Mouse (Mus musculus) heart, adult 10 weeks (tissue): ENCODE results near the gene Olfr316. TPM values are rescaled to one million over a fixed set of nuclear protein-coding genes. Genes with fewer than 3 reads are reported as not detected.

Source experiments
- polyA plus RNA-seq: library from polyadenylated mRNA; stranded (reverse); fragments of 350-450 nt; fragmentation: Illumina TruSeq; extraction: RNeasy Lipid Tissue Mini Kit (QIAGEN cat#74804); gene quantifications from one replicate; pipeline ENCODE4 v1.2.3, GENCODE M21; 2014; ENCODE audit warnings: low read depth, low replicate concordance

The Olfr316 gene
- not detected for polyA plus RNA-seq

DNA sequence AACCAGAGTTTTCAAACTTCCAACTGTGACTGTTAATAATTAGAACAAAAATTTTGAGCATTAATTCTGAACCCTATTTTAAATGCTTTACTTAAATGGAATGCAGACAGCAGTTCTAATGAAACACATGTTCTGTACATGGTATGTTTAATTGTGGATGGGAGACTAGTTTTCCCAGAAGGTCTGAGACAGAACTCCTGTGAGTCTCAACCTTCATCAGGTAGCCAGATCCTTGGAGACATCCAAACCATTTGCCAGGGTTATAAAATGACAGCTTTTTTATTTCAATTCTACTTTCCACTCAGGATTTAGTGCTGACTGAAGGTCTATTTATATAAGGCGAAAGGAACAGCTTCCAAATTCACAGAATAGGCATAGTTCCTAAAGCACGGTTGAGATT lies at the start of gene Olfr316:
Gene Olfr316, plus strand, starts transcription at position 301 of the 400 bp plus-strand sequence.

DNA sequence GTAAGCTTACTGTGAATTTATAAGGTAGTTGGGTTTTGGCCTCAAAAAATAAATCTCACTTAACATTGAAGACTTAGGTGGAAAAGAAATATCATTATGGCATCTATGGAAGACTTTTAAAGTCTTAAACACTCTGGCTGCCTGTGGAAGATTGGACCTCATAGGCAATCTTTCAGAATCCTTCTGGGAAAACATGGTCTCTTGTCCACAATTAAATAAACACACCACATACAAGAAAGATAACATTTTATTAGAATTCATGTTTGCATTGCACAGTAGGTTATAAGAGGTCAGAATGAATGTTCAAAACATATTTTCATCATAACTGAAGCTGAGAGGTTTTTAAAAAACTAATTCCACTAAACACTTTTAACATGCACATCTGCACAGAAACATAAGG lies 28.6 kb upstream of the Olfr316 start, which contains the start of gene Olfr318:
Gene Olfr318, minus strand, starts transcription at position 101 of the 400 bp plus-strand sequence.

DNA sequence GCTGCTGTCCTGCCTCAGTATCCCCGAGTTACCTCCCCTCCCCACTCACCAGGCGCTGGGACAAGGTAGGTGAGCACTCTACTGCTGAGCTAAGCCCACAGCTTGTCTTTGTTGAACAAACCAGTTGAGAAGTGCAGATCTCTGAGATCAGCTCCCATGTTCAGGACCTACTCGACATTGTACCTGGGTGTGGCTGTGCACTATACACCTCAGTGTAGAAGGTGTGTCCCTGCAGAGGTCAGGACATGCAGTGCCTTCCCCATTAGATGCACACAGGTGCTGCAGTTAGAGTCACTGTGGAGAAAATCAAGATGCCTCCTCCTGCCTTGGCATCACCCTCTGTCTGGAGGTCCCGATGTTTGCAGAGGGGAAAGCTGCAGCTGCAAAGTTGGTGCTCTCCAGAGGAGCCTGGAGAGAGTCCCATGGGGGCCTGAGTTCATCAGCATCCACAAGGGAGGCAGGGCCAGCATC lies 13.7 kb upstream of the Olfr316 start, which contains the start of gene Olfr317:
Gene Olfr317, minus strand, starts transcription at position 421 of the 471 bp plus-strand sequence.

DNA sequence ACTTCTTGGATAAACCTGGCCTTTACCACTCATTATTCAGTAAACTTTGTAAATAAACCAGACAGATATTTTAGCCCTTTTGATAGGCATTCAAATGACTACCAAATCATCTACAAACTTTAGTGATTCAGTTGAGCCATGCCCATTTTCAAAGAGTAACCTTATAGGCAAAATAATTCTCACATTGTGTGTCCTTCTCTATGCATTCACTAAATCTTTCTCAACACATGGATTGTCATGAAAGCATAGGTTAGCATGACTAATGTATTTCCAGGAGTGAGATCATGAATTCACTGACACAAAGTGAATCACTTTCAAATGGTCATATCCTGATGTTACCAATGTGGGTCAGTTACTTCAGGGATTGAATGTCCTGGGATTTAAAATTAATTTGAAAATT lies 20.4 kb downstream of the Olfr316 start, which contains the start of gene Olfr315:
Gene Olfr315, plus strand, starts transcription at position 301 of the 400 bp plus-strand sequence.

DNA sequence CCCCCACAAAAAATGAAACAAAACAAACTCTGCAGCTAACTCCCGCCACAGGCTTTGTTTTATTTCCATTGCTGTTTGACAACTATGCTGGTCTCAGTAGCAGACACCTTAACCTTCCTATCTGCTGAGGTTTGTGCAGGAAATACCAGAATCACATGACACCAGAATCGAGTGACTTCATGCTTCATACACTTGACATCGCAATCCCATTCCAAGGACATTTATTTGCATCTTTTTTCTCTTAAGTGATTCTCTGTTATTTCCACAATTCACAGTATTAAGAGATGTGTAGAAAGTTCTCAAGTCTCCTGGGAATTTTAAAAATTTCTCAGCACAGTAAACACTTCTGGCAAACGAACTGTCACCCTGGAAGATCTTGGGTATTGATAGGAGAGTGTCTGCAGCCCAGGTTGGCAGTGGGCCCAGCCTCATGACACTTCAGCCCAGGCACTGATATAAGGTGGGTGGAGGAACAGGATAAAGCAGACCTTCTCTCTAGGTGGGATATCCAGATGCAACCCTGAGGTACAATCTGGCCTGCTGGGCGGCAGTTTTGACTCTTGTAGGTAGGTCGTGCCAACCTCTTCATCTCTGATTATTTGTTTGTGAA lies 30.1 kb downstream of the Olfr316 start, which contains the start of gene Olfr314:
Gene Olfr314, plus strand, starts transcription at position 473 of the 610 bp plus-strand sequence.

DNA sequence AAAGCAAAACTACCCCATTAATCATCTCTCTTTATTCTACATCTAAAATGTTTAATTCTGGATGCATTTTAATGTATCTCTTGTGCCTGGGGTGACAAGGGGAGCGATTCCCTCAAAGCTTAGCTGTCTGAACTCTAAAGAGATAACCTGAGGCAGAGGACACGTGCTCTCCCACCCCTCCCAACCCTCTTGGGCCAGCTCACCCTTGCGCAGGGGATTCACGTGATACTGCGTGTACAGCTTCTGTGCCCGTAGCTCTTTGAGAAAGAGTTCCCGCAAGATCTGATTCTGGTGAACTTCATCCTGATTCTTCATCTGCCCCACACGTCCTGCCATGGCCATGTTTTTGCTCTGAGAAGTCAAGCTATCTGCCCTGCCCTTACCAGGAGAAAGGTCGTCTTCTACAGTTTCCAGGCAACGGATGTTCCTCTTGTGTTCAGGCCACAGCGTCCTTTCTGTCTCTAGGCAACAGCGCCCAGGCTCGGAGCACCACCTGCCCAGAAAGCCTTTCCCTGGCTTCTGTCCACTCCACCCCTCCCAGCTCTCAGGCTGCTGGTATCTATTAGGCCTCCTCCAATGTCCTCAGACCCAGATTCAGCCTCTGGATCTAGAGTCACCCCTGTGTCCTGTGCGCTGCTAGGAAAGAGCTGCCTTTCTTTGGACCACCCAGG lies 49.2 kb downstream of the Olfr316 start, which contains the start of gene Fam183b:
Gene Fam183b, minus strand, starts transcription at position 403 of the 671 bp plus-strand sequence.

Other genes starting within 250 kb of the Olfr316 start
- gene Olfr330, start 217.9 kb upstream of the Olfr316 start, polyA plus RNA-seq, result not detected
- gene Olfr329-ps, start 206.3 kb upstream of the Olfr316 start, polyA plus RNA-seq, result not detected
- gene Olfr328, start 197.1 kb upstream of the Olfr316 start, polyA plus RNA-seq, result not detected
- gene Olfr224, start 182.2 kb upstream of the Olfr316 start, polyA plus RNA-seq, result not detected
- not detected for gene Olfr325, start 175.0 kb upstream of the Olfr316 start, polyA plus RNA-seq
- not detected for gene Olfr324, start 157.6 kb upstream of the Olfr316 start, polyA plus RNA-seq
- 21.0 TPM for gene 2210407C18Rik, start 136.7 kb upstream of the Olfr316 start, polyA plus RNA-seq
- gene Olfr323, start 122.2 kb upstream of the Olfr316 start, polyA plus RNA-seq, result not detected
- gene Trim58, start 112.3 kb upstream of the Olfr316 start, polyA plus RNA-seq, result not detected
- not detected for gene Olfr322, start 94.0 kb upstream of the Olfr316 start, polyA plus RNA-seq
- not detected for gene Olfr320, start 71.6 kb upstream of the Olfr316 start, polyA plus RNA-seq
- gene Olfr319, start 53.6 kb upstream of the Olfr316 start, polyA plus RNA-seq, result not detected
- gene Olfr318, start 28.7 kb upstream of the Olfr316 start, polyA plus RNA-seq, result not detected
- gene Olfr317, start 13.5 kb upstream of the Olfr316 start, polyA plus RNA-seq, result not detected
- not detected for gene Olfr315, start 20.5 kb downstream of the Olfr316 start, polyA plus RNA-seq
- gene Olfr314, start 30.2 kb downstream of the Olfr316 start, polyA plus RNA-seq, result not detected
- not detected for gene Fam183b, start 49.2 kb downstream of the Olfr316 start, polyA plus RNA-seq
- not detected for gene Olfr313, start 62.3 kb downstream of the Olfr316 start, polyA plus RNA-seq
- gene Olfr312, start 76.5 kb downstream of the Olfr316 start, polyA plus RNA-seq, result not detected
- gene Olfr311, start 86.5 kb downstream of the Olfr316 start, polyA plus RNA-seq, result not detected
- gene Gm12258, start 94.4 kb downstream of the Olfr316 start, polyA plus RNA-seq, result 2.0 TPM
- gene 2810021J22Rik, start 114.5 kb downstream of the Olfr316 start, polyA plus RNA-seq, result 1.9 TPM
- 2.0 TPM for gene Zfp39, start 151.5 kb downstream of the Olfr316 start, polyA plus RNA-seq
- gene Btnl10, start 165.2 kb downstream of the Olfr316 start, polyA plus RNA-seq, result not detected
- gene Rnf187, start 186.2 kb downstream of the Olfr316 start, polyA plus RNA-seq, result 123 TPM
- 0.94 TPM for gene Hist3h2ba, start 196.2 kb downstream of the Olfr316 start, polyA plus RNA-seq
- gene Hist3h2a, start 202.0 kb downstream of the Olfr316 start, polyA plus RNA-seq, result 13.8 TPM
- 0.24 TPM for gene Trim17, start 202.0 kb downstream of the Olfr316 start, polyA plus RNA-seq
- gene Trim11, start 225.4 kb downstream of the Olfr316 start, polyA plus RNA-seq, result 21.1 TPM